Mouse (Mus musculus) kidney, adult 2 months (tissue): ENCODE results near the gene Zfp346.
A peak's percentile ranks its signal among the peaks of the same experiment; 100 is the strongest.

Experiments used
- CTCF ChIP-seq: fragments of 200-500 bp; conservative IDR thresholded peaks from 2 replicates; pipeline ENCODE4 v1.5.1; 2011; ENCODE audit warnings: low read depth, mild to moderate bottlenecking, control low read depth, low read length, moderate library complexity, mixed read lengths; ENCODE audit not compliant: insufficient read depth, insufficient read length
- POLR2A ChIP-seq: fragments of 200-500 bp; IDR thresholded peaks from one replicate; pipeline ENCODE4 v1.6.1; 2011; ENCODE audit warnings: low read depth, low read length, control low read depth

DNA sequence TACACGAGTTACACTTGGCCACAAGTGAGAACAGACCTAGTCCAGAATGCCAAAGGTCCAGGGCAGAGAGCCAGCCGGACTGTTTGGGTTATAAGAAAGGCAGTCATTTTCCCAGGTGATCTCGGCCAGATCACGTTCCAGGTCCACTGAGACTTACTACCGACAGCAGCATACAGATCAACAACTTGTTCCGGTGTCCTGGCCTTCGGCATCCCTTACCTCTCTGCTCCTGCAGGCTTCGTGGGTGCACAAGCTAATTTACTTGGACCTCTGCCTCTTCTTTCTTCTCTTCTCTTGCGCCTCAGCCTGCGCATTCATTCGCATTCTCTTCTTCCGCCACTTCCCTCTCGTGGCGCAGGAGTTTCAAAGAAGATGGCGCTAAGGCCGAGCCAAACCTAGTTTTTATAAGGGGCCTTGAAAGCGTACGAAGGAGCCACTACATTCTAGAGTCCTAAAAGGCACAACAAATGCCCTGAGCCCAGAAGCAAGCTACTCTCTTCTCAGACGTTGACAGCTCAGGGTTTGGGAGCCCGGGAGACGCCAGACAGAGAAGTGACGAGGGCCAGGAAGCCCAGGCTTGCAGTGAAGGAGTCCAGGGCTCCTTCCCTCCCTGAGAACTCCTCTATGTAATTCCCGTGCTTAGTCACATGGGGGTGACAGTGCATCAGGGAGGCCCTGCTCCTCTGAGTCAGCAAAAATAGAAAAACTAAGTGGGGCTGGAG is 77.2 kb downstream of the Zfp346 start:
- TF ChIP-seq CTCF (peak; percentile 94), POLR2A (no peak)
